Mouse (Mus musculus) heart, adult 2 months (tissue): ENCODE results near the gene Kif18b. TPM values are rescaled to one million over a fixed set of nuclear protein-coding genes. Genes with fewer than 3 reads are reported as not detected.

Experiments used
- DNase-seq, 2 experiments: peaks; one replicate each; pipeline ENCODE4 v3.0.0; 2021
- H3K27ac ChIP-seq: fragments of 200-600 bp; 2 replicates; pipeline ENCODE4 v1.8.1; 2022
- H3K27me3 ChIP-seq: fragments of 200-500 bp; 2 replicates; pipeline ENCODE4 v1.6.1; 2012; ENCODE audit warnings: mild to moderate bottlenecking, low read length, inconsistent platforms, mixed read lengths; ENCODE audit not compliant: control insufficient read depth, insufficient read depth
- H3K36me3 ChIP-seq: fragments of 200-500 bp; 2 replicates; pipeline ENCODE4 v1.6.1; 2012; ENCODE audit warnings: low read length, inconsistent platforms; ENCODE audit not compliant: control insufficient read depth, insufficient read depth
- H3K4me1 ChIP-seq: fragments of 200-500 bp; 2 replicates; pipeline ENCODE4 v1.6.1; 2011; ENCODE audit warnings: low read length; ENCODE audit not compliant: control insufficient read depth, insufficient read depth
- H3K4me3 ChIP-seq: fragments of 200-600 bp; 2 replicates; pipeline ENCODE4 v1.8.1; 2022
- H3K79me2 ChIP-seq: fragments of 200-500 bp; replicated peaks from 2 replicates; pipeline ENCODE4 v1.6.1; 2012; ENCODE audit warnings: mild to moderate bottlenecking, inconsistent platforms, low read length, moderate library complexity, mixed read lengths; ENCODE audit not compliant: control insufficient read depth, insufficient read depth
- H3K9ac ChIP-seq: fragments of 200-500 bp; 2 replicates; pipeline ENCODE4 v1.6.1; 2012; ENCODE audit warnings: low read depth, mild to moderate bottlenecking, control low read depth, inconsistent platforms, low read length, mixed read lengths
- CTCF ChIP-seq: fragments of 200-600 bp; IDR thresholded peaks from 2 replicates; pipeline ENCODE4 v1.8.1; 2022; ENCODE audit warnings: antibody characterized with exemption, mild to moderate bottlenecking, moderate library complexity
- EP300 ChIP-seq: fragments of 200-500 bp; IDR thresholded peaks from 2 replicates; pipeline ENCODE4 v1.6.1; 2011; ENCODE audit warnings: low read depth, low read length, control low read depth; ENCODE audit not compliant: insufficient read depth
- POLR2A ChIP-seq: fragments of 200-500 bp; IDR thresholded peaks from 2 replicates; pipeline ENCODE4 v1.6.1; 2011; ENCODE audit warnings: mild to moderate bottlenecking, low read depth, low read length, control low read depth; ENCODE audit not compliant: insufficient read depth
- WGBS: fragments of 180-500 bp; shearing (Covaris S2); methylation state at CpG from one replicate; pipeline ENCODE4 v1.1.7; 2018; 5-methylcytosine and 5-hydroxymethylcytosine counted together
- intact Hi-C: fragments of 180-260 bp; cut with DNase I; formaldehyde crosslinking; loops from one replicate; pipeline ENCODE4 v1.15.1; 2025
- polyA plus RNA-seq: library from polyadenylated mRNA; depleted of rRNA; stranded (reverse); fragments of >200 nt; gene quantifications from 2 replicates; pipeline ENCODE4 v1.2.3, GENCODE M21; 2012
- total RNA-seq, 2 experiments: library from RNA; stranded (reverse); gene quantifications; 2 replicates each; pipeline ENCODE4 v1.2.3; 2021

The Kif18b gene
- total and polyA plus RNA-seq, 3 experiments = 0.10 to 0.32 (median 0.18) TPM

GRCm38 (mm10) chr11:102894716-102895115 is 30.2 kb downstream of the Kif18b start:
- Histone ChIP-seq H3K9ac (no peak overlapping the region), H3K27ac (no peak overlapping the region), H3K4me1 (no peaks in the 10 kb centered on the region), H3K36me3 (no peaks in the 10 kb centered on the region), H3K4me3 (no peak overlapping the region), H3K79me2 (no peaks in the 10 kb centered on the region), H3K27me3 (no peaks in the 10 kb centered on the region)
- intact Hi-C loops = no loop called here
- 89% methylated on average over 4 of the region's 4 CpGs for WGBS
- DNase-seq = no peak
- TF ChIP-seq EP300 (no peak), CTCF (no peak), POLR2A (no peak)

GRCm38 (mm10) chr11:102893015-102893651 is 31.8 kb downstream of the Kif18b start:
- no peaks in the 10 kb centered on the region for H3K4me1 ChIP-seq
- peak overlapping the region; percentile 53 for H3K9ac ChIP-seq
- no peaks in the 10 kb centered on the region for H3K79me2 ChIP-seq
- TF ChIP-seq CTCF (peak; percentile 81), POLR2A (no peak), EP300 (no peak)
- DNase-seq = peak; percentile 57 to 74
- WGBS = 7% methylated on average over 43 of the region's 43 CpGs
- intact Hi-C loops = no loop called here
- H3K27me3 ChIP-seq = no peaks in the 10 kb centered on the region
- H3K4me3 ChIP-seq = peak overlapping the region; percentile 35
- H3K36me3 ChIP-seq = no peaks in the 10 kb centered on the region
- no peak overlapping the region for H3K27ac ChIP-seq

- Histone ChIP-seq H3K27ac (no peak overlapping the region), H3K36me3 (no peaks in the 10 kb centered on the region), H3K9ac (no peak overlapping the region), H3K4me1 (no peaks in the 10 kb centered on the region), H3K4me3 (no peak overlapping the region), H3K79me2 (no peaks in the 10 kb centered on the region), H3K27me3 (no peaks in the 10 kb centered on the region)
- no peak for DNase-seq
- TF ChIP-seq POLR2A = no peak
- TF ChIP-seq EP300 = no peak
- no peak for TF ChIP-seq CTCF
- intact Hi-C loops = no loop called here
- 80% methylated on average over 5 of the region's 5 CpGs for WGBS
These were observed 34.8 kb downstream of the Kif18b start for GRCm38 (mm10) chr11:102890096-102890495.

GRCm38 (mm10) chr11:102888135-102888534 is 36.8 kb downstream of the Kif18b start:
- H3K9ac ChIP-seq = no peak overlapping the region
- no peaks in the 10 kb centered on the region for H3K4me1 ChIP-seq
- no peaks in the 10 kb centered on the region for H3K36me3 ChIP-seq
- H3K4me3 ChIP-seq = no peak overlapping the region
- H3K27ac ChIP-seq = no peak overlapping the region
- H3K27me3 ChIP-seq = no peaks in the 10 kb centered on the region
- WGBS = 41% methylated on average over 3 of the region's 3 CpGs
- TF ChIP-seq POLR2A (no peak), EP300 (no peak), CTCF (no peak)
- no peak for DNase-seq
- intact Hi-C loops = no loop called here
- no peaks in the 10 kb centered on the region for H3K79me2 ChIP-seq

GRCm38 (mm10) chr11:102887433-102887832 is 37.5 kb downstream of the Kif18b start:
- no peaks in the 10 kb centered on the region for H3K27me3 ChIP-seq
- H3K27ac ChIP-seq = no peak overlapping the region
- no peaks in the 10 kb centered on the region for H3K36me3 ChIP-seq
- no peak overlapping the region for H3K4me3 ChIP-seq
- no peak for DNase-seq
- no peaks in the 10 kb centered on the region for H3K4me1 ChIP-seq
- intact Hi-C loops = no loop called here
- TF ChIP-seq EP300 = no peak
- no peak for TF ChIP-seq CTCF
- TF ChIP-seq POLR2A = no peak
- H3K79me2 ChIP-seq = no peaks in the 10 kb centered on the region
- H3K9ac ChIP-seq = no peak overlapping the region
- WGBS = 77% methylated on average over 5 of the region's 5 CpGs

GRCm38 (mm10) chr11:102884616-102885219 is 40.2 kb downstream of the Kif18b start, which contains the start of gene Fam187a:
Gene Fam187a (plus strand): TSS chr11:102885169.
- intact Hi-C loops = no loop called here
- WGBS = 39% methylated on average over 10 of the region's 10 CpGs
- peaks cover 4% of the 10 kb centered on the region for H3K4me1 ChIP-seq
- TF ChIP-seq EP300 = no peak
- no peak for TF ChIP-seq CTCF
- no peak for TF ChIP-seq POLR2A
- no peak within 1 kb of the TSS for H3K4me3 ChIP-seq
- no peaks in the 10 kb centered on the region for H3K79me2 ChIP-seq
- no peak within 1 kb of the TSS for H3K27ac ChIP-seq
- no peak for DNase-seq
- H3K36me3 ChIP-seq = no peaks in the 10 kb centered on the region
- no peak within 1 kb of the TSS for H3K9ac ChIP-seq
- H3K27me3 ChIP-seq = no peaks in the 10 kb centered on the region
